Mouse (Mus musculus) forebrain, embryonic 13.5 days (tissue): Measurements from ENCODE around the gene Shank3. TPM values are rescaled to one million over a fixed set of nuclear protein-coding genes. Genes with fewer than 3 reads are reported as not detected.

Source experiments
- ATAC-seq: fragments of 200-750 bp; cut with Nextera tagmentation; 2 replicates; pipeline ENCODE4 v1.8.0; 2017
- H3K27ac ChIP-seq: fragments of 300-500 bp; sonication (generic); 2 replicates; pipeline ENCODE4 v1.5.1; 2015; ENCODE audit warnings: inconsistent platforms, mild to moderate bottlenecking, moderate library complexity
- H3K27me3 ChIP-seq: fragments of 300-500 bp; sonication (generic); 2 replicates; pipeline ENCODE4 v1.6.1; 2015; ENCODE audit warnings: mild to moderate bottlenecking, inconsistent platforms
- H3K36me3 ChIP-seq: fragments of 300-500 bp; sonication (generic); 2 replicates; pipeline ENCODE4 v1.6.1; 2015; ENCODE audit warnings: mild to moderate bottlenecking, inconsistent platforms; ENCODE audit not compliant: poor library complexity, severe bottlenecking
- H3K4me1 ChIP-seq: fragments of 300-500 bp; sonication (generic); 2 replicates; pipeline ENCODE4 v1.6.1; 2015; ENCODE audit warnings: inconsistent platforms
- H3K4me2 ChIP-seq: fragments of 300-500 bp; sonication (generic); 2 replicates; pipeline ENCODE4 v1.6.1; 2015; ENCODE audit warnings: inconsistent platforms, mild to moderate bottlenecking, moderate library complexity
- H3K4me3 ChIP-seq: fragments of 300-500 bp; sonication (generic); 2 replicates; pipeline ENCODE4 v1.5.1; 2015; ENCODE audit warnings: mild to moderate bottlenecking, inconsistent platforms
- H3K9ac ChIP-seq: fragments of 300-500 bp; sonication (generic); 2 replicates; pipeline ENCODE4 v1.6.1; 2015; ENCODE audit warnings: mild to moderate bottlenecking, inconsistent platforms
- H3K9me3 ChIP-seq: fragments of 300-500 bp; sonication (generic); replicated peaks from 2 replicates; pipeline ENCODE4 v1.6.1; 2016; ENCODE audit warnings: inconsistent platforms
- WGBS: fragments of 180-500 bp; shearing (Covaris S2); methylation state at CpG from one replicate; pipeline ENCODE4 v1.1.7; 2015; 5-methylcytosine and 5-hydroxymethylcytosine counted together
- polyA plus RNA-seq: library from polyadenylated mRNA; unstranded; fragments of >200 nt; fragmentation: Nextera tagmentation; extraction: Ambion mirVana; gene quantifications from 2 replicates; pipeline ENCODE4 v1.2.1, GENCODE M21; 2015

The Shank3 gene
- polyA plus RNA-seq, 1 experiment from 2014 or later, result 7.1 TPM

DNA sequence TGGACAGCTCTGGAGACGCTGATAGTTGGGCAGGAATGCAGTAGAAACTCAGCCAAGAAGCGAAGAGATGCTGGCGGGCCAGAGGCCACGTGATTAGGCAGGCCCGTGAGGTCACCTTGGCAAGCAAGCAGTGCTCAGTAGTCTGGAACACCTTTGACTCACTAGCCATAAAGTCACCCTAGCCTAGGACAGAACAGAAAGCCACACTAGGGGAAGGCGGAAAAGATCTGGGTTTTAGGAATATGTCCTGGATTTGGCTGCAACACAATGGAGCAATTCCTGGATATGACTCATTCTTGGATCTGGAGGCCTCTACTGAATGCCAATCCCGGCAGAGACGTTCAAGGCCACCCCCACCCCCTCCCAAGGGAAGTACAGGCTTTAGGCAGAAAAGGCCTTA lies 18.8 kb upstream of the Shank3 start:
- Histone ChIP-seq H3K27me3 (no peaks in the 10 kb centered on the region; the same call in 1 of the 2 replicates), H3K9me3 (0 out of 2 replicates have a peak, but pooled peaks cover 3% of the 10 kb centered on the region), H3K36me3 (no peaks in the 10 kb centered on the region), H3K4me2 (no peak overlapping the region), H3K27ac (no peak overlapping the region), H3K9ac (no peak overlapping the region), H3K4me1 (peaks cover 3% of the 10 kb centered on the region), H3K4me3 (no peak overlapping the region)
- WGBS, result 93% methylated on average over 8 of the region's 8 CpGs
- ATAC-seq, result no peak

DNA sequence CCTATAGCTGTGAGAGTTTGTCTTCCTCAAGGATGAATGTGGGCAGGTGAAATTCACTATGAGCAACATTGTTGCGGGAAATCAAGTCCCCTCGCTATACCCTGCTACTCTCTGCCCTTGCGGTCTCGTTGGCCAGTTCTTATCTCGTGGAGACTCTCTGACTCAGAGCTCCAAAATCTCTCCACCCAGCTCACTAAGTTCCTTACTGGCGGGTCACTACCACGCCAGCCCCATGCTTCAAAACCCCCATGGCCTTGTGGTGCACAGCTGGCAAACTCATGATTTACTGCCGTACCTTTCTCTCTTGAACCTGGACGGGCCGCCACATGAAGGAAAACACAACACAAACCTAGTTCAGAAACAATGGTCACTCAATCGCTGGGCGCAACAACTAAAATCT lies 11.2 kb upstream of the Shank3 start:
- ATAC-seq, result no peak
- Histone ChIP-seq H3K27ac (no peak overlapping the region), H3K4me2 (no peak overlapping the region), H3K9me3 (0 out of 2 replicates have a peak, but pooled peaks cover 5% of the 10 kb centered on the region), H3K4me3 (no peak overlapping the region), H3K9ac (no peak overlapping the region), H3K36me3 (no peaks in the 10 kb centered on the region), H3K4me1 (no peaks in the 10 kb centered on the region), H3K27me3 (no peaks in the 10 kb centered on the region; the same call in 1 of the 2 replicates)
- 83% methylated on average over 12 of the region's 12 CpGs for WGBS

DNA sequence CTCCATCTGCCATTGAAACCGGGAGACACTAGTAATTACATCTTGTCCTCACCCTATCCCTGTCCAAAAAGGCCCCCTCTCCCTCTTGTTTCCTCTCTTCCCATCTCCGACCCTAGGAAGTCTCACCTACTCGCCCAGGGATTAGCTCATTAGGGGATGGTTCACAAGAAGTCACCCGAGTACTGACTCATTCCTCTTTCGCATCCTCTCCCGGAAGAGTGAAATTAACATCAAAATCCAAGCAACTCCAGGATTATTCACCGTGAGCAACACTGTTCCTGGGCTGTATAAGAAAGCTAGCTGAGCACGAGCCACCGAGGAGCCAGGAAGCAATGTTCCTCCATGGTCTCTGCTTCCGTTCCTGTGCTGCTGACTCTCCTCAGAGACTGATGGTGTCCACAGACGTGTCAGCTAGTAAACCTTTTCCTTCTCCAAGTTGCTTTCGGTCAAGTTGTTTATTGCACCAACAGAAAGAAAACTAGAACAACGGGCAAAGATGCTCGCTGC lies 10.8 kb upstream of the Shank3 start:
- H3K9ac ChIP-seq, result no peak overlapping the region
- H3K4me1 ChIP-seq, result no peaks in the 10 kb centered on the region
- no peak overlapping the region for H3K4me3 ChIP-seq
- no peaks in the 10 kb centered on the region; the same call in 1 of the 2 replicates for H3K27me3 ChIP-seq
- H3K4me2 ChIP-seq, result no peak overlapping the region
- 0 out of 2 replicates have a peak, but pooled peaks cover 5% of the 10 kb centered on the region for H3K9me3 ChIP-seq
- 62% methylated on average over 14 of the region's 14 CpGs for WGBS
- ATAC-seq, result no peak
- no peaks in the 10 kb centered on the region for H3K36me3 ChIP-seq
- no peak overlapping the region for H3K27ac ChIP-seq

DNA sequence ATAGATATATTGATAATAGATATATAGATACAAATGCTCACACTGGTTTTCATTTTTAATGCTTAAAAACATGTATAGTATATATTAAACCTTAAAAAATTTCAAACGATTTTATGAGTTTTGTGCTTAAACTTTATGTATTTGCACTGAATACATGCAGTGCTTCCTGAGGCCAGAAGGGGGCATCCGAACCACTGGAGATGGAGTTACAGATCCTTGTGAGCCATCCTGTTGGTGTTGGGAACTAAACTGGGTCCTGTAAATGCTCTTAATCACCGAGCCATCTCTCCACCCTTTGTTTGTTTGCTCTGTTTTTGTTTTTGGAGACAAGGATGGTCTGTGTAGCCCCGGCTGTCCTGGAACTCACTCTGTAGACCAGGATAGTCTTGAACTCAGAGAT lies 4.5 kb upstream of the Shank3 start:
- Histone ChIP-seq H3K9me3 (0 out of 2 replicates have a peak, but pooled peaks cover 5% of the 10 kb centered on the region), H3K4me2 (no peak overlapping the region), H3K27ac (no peak overlapping the region), H3K27me3 (peaks cover 23% of the 10 kb centered on the region), H3K4me1 (peaks cover 23% of the 10 kb centered on the region), H3K4me3 (no peak overlapping the region), H3K9ac (no peak overlapping the region), H3K36me3 (no peaks in the 10 kb centered on the region)
- whole genome bisulfite sequencing, result 80% methylated on average over 4 of the region's 4 CpGs
- ATAC-seq, result no peak

DNA sequence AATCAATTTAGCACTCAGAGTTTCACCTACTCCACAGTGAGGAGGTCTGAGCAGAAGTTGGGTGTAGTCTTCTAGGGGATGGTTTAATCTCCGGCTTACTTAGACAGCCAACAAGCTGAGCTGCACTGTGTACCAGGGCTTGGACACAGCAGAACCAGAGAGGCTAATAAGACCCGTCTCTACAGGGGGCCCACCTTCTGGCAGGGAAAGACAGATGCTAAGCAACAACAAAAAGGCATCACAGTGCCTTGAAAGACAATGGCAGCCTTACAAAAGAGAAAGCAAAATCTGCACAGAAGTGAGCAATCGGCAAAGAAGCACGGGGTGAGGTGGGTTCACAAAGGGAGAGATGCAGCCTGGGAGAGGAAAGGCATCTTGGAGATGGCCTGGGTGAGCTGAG lies 3.3 kb upstream of the Shank3 start:
- Histone ChIP-seq H3K36me3 (no peaks in the 10 kb centered on the region), H3K9ac (no peak overlapping the region), H3K4me2 (no peak overlapping the region), H3K27ac (no peak overlapping the region), H3K27me3 (peaks cover 28% of the 10 kb centered on the region), H3K9me3 (0 out of 2 replicates have a peak, but pooled peaks cover 5% of the 10 kb centered on the region), H3K4me3 (no peak overlapping the region), H3K4me1 (peaks cover 35% of the 10 kb centered on the region)
- WGBS, result 3% methylated on average over 4 of the region's 4 CpGs
- no peak for ATAC-seq

DNA sequence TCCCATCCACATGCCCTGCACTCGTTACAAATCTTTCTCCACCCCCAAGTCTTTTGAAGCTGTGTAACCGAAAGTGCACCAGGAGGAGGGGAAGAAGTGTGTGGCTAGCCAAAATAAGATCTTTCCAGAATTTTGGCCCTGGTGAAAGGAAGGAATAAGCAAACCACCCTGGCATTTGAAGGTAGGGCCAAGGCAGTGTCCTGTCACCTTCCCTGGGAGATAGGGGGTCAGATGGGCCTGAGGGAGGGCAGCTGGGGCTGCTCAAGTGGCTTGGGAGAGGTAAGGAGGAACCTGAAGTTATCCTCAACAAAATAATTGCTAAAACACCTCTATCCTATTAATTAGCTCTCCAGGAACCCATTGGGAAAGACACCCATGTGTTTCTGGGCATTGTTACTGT lies 2.6 kb upstream of the Shank3 start:
- ATAC-seq, result no peak
- H3K36me3 ChIP-seq, result no peaks in the 10 kb centered on the region
- H3K27ac ChIP-seq, result no peak overlapping the region
- no peak overlapping the region for H3K9ac ChIP-seq
- no peak overlapping the region for H3K4me2 ChIP-seq
- H3K9me3 ChIP-seq, result 0 out of 2 replicates have a peak, but pooled peaks cover 5% of the 10 kb centered on the region
- H3K27me3 ChIP-seq, result peaks cover 34% of the 10 kb centered on the region
- peaks cover 37% of the 10 kb centered on the region for H3K4me1 ChIP-seq
- no peak overlapping the region for H3K4me3 ChIP-seq
- WGBS, result 20% methylated on average over 2 of the region's 2 CpGs

DNA sequence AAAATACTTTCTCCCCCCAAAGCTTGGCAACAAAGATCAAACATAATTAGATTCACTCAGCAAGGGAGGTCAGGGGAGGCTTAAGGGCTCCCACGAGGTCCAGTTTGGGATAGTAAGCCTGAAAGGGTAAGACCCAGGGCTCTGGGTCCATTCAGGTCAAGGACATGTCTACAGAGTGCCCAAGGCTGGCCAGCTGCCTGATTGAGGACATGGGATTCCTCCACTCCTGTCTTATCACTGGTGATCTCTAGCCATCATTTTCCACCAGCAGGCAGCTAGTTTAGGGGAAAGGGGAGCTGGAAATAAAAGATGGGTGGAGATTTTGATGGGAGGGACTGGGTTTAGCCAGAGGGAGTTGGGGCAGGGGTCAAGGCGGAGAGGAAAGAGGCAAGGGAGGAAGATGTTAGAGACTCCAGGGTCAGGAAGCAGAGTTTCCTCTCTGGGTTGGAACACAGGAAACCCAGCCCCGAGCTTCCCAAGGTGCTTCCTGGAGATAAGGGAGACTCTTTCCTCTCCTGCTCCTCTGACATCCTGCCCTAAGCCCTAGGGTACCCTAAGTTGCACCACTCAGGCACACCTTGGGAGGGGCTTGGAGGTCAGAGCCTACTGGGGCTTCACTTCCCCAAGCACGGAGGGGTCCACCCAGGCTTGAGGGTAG lies 1.9 kb upstream of the Shank3 start:
- H3K36me3 ChIP-seq, result no peaks in the 10 kb centered on the region
- no peak overlapping the region for H3K4me3 ChIP-seq
- 28% methylated on average over 4 of the region's 4 CpGs for WGBS
- H3K4me1 ChIP-seq, result peaks cover 37% of the 10 kb centered on the region
- H3K27ac ChIP-seq, result no peak overlapping the region
- 0 out of 2 replicates have a peak, but pooled peaks cover 1% of the 10 kb centered on the region for H3K9me3 ChIP-seq
- no peak for ATAC-seq
- peaks cover 36% of the 10 kb centered on the region for H3K27me3 ChIP-seq
- H3K9ac ChIP-seq, result no peak overlapping the region
- H3K4me2 ChIP-seq, result peak overlapping the region; percentile 86; the same call in 1 of the 2 replicates

DNA sequence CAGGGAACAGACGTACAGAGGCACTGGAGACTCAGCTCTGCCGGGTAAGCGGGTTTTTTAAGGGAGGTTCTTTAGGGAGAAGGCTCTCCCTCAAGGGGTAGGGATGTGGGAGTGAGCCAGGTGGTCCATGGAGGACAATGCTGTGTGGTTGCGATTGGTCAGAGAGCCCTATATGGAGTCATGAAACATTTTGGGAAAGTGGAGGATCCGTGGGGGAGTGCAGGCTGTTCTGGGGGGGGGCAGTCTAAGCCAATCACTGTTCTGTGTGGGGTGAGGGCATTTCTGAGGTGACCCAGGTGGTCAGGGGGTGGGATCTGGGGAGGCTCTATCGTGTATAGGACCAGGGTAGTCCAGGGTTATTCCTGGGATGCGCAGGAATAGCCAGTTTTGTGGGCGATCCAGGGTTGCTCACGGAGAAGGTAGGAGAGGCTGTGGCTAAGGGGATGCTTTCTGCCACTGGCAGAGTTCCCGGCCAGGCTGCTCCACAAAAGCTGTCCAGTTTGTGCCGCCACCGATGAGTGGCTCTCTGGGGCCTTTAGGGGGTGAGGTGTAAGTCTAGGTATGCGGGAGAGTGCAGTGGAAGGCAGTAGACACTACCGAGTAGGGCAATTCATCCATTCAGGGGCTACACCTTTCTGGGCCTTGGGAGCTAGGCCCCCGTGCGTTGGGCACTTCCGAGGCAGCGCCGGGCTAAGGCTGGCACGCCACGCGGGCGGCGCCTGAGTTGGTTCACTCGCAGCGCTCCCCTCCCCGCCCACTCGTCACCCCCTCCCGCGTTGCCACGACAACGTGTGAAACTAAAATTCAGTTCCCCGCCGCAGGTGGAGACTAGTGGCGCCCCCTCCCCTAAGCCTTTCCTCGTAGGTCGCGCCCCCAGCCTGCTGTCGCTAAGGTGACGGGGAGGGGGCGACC lies 1.1 kb upstream of the Shank3 start:
- peaks cover 36% of the 10 kb centered on the region for H3K27me3 ChIP-seq
- WGBS, result 2% methylated on average over 41 of the region's 41 CpGs
- ATAC-seq, result peak; percentile 23

DNA sequence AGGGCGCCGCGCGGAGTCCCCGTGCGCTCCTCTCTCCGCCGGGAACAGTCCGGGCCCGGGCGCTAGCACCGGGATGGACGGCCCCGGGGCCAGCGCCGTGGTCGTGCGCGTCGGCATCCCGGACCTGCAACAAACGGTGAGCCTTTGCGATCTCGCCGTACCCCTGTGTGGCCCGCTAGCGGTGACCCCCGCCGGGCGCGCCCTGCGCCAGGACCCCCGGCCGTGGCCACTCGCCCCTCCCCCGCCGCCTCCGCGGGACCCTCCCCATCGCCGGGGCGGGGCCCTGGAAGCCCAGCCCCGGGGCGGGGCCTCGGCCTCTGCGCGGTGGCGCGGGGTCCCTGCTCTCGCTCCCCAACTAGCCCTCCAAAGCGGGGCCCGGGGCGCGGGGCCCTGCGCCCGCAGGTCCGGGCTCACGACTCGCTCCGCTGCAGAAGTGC lies 379 bp downstream of the Shank3 start:
- Histone ChIP-seq H3K9ac (peak overlapping the region; percentile 76), H3K27ac (peak overlapping the region; percentile 44), H3K4me3 (peak overlapping the region; percentile 73), H3K9me3 (no peaks in the 10 kb centered on the region), H3K4me1 (peaks cover 37% of the 10 kb centered on the region), H3K36me3 (peaks cover 15% of the 10 kb centered on the region), H3K4me2 (peak overlapping the region; percentile 86), H3K27me3 (peaks cover 36% of the 10 kb centered on the region)
- ATAC-seq, result peak; percentile 80
- 1% methylated on average over 28 of the region's 60 CpGs for WGBS

More for the DNA sequence above, 1.1 kb upstream of the Shank3 start:
- Histone ChIP-seq H3K4me1 (peaks cover 37% of the 10 kb centered on the region), H3K9ac (peak overlapping the region; percentile 76), H3K4me3 (peak overlapping the region; percentile 73), H3K27ac (no peak overlapping the region), H3K9me3 (no peaks in the 10 kb centered on the region), H3K36me3 (peaks cover 6% of the 10 kb centered on the region), H3K4me2 (peak overlapping the region; percentile 86)

DNA sequence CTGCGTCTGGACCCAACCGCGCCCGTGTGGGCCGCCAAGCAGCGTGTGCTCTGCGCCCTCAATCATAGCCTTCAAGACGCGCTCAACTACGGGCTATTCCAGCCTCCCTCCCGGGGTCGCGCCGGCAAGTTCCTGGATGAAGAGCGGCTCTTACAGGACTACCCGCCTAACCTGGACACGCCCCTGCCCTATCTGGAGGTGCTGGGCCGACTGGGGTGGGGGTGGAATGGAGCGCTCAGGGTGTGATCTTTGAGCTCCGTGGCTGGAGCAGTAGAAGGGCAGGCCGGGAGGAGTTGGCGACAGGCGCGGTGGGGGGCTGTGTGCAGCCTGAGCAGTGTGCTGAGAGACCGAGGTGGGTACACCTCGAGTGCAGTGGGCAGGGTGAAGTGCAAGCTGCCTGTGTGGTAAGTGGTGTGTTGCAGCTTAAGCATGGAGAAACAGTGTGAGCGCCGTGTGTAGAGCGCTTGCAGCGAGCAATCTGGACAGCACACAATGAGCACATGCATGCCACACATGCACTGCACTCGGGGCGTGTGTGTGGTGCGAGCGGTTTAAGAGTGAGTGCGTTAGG lies 883 bp downstream of the Shank3 start:
- ATAC-seq, result peak; percentile 63
- Histone ChIP-seq H3K4me1 (peaks cover 37% of the 10 kb centered on the region), H3K27me3 (peaks cover 36% of the 10 kb centered on the region), H3K9ac (peak overlapping the region; percentile 76), H3K4me2 (peak overlapping the region; percentile 86), H3K9me3 (no peaks in the 10 kb centered on the region), H3K4me3 (peak overlapping the region; percentile 73), H3K27ac (no peak overlapping the region), H3K36me3 (peaks cover 15% of the 10 kb centered on the region)
- under 1% methylated on average over 35 of the region's 35 CpGs for WGBS

DNA sequence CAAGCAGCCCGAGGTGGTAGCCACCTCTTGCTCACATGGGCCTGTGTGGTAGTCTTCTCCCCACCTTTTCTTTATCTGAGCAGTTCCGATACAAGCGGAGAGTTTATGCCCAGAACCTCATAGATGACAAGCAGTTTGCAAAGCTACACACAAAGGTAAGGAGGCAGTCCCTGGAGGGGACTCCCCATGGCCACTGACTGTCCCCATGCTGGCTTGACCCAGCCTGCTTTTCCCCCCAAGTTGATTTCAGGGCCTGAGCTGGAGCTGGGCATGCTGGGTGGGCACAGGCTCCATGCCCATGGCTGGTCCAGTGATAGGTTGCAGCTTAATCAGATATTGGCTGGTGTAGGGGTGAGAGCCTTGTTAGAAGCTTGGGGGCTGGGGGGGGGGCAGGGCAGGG lies 1.9 kb downstream of the Shank3 start:
- H3K27ac ChIP-seq, result no peak overlapping the region
- peaks cover 15% of the 10 kb centered on the region for H3K36me3 ChIP-seq
- peaks cover 36% of the 10 kb centered on the region for H3K27me3 ChIP-seq
- no peak overlapping the region for H3K4me2 ChIP-seq
- no peak for ATAC-seq
- H3K9me3 ChIP-seq, result no peaks in the 10 kb centered on the region
- no peak overlapping the region for H3K4me3 ChIP-seq
- WGBS, result 81% methylated on average over 3 of the region's 3 CpGs
- no peak overlapping the region for H3K9ac ChIP-seq
- peaks cover 32% of the 10 kb centered on the region for H3K4me1 ChIP-seq
